Mouse (Mus musculus) sigmoid colon, adult 10 weeks (tissue): ENCODE results near the gene 4931428L18Rik. TPM values are rescaled to one million over a fixed set of nuclear protein-coding genes. Genes with fewer than 3 reads are reported as not detected.

Source experiments
- polyA plus RNA-seq: library from polyadenylated mRNA; stranded (reverse); fragments of 350-450 nt; fragmentation: Illumina TruSeq; extraction: RNeasy Lipid Tissue Mini Kit (QIAGEN cat#74804); gene quantifications from one replicate; pipeline ENCODE4 v1.2.3, GENCODE M21; 2014; ENCODE audit warnings: low read depth, low replicate concordance

4931428L18Rik gene
- not detected for polyA plus RNA-seq

GRCm38 (mm10) chr1:31222564-31222963 is at the start of gene 4931428L18Rik, which contains the start of gene Pih1d3:
4931428L18Rik (minus strand) TSS chr1:31222684.
Pih1d3 (plus strand) TSS chr1:31222838.

GRCm38 (mm10) chr1:31176101-31176500 is 46.4 kb downstream of the 4931428L18Rik start, which contains the start of gene Lgsn:
Lgsn (plus strand) TSS chr1:31176401.

GRCm38 (mm10) chr1:30977868-30978267 is 244.6 kb downstream of the 4931428L18Rik start, which contains the start of gene AC153137.1:
AC153137.1 (minus strand) TSS chr1:30977968.

Other genes with a start within 250 kb of the 4931428L18Rik start
- not detected for gene AC153137.1, start 244.7 kb downstream of the 4931428L18Rik start, polyA plus RNA-seq
- not detected for gene Lgsn, start 46.3 kb downstream of the 4931428L18Rik start, polyA plus RNA-seq
- gene Pih1d3, start 154 bp upstream of the 4931428L18Rik start, polyA plus RNA-seq = not detected